Comparison of ENCODE assay signal across 8 mouse cellular contexts in the genomic region with DNA sequence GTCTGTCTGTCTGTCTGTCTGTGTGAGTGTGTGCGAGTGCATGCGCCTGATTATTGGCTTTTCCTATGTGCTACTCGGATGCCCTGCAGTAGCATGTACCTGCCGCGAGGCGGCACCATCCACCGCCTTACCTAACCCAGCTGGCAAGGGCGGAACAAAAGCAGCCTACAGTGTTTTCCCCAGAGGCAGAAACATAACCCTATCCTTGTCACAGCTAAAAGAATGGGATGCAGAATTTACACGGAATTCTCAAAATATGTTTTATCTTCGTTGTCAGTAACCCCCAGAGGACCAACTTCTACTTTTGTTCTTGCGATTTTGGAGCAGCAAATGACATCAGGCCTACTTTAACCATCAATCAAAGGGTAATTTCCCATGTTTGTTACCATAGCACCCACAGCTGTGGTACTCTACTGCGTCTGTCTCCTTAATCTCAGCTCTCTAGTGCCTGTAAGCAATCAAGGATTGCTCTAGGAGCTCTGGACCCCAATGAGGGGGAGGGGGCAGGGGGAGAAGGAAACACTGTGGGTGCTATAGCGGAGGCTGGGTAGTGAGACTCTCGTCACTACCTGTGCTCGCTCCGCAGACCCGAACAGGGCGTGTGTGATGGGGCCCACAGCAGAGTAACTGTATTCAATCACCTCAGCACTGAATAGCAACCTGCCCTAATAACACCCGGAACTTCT.
DNase-seq lines count a peak whose midpoint lies in the region; ATAC-seq and TF ChIP-seq lines count a peak whose summit lies in the region.

No protein-coding gene starts in this region.

- H3K4me3 ChIP-seq in heart, embryonic 11.5 days (ENCODE audit: low read depth, low read length) = no peak overlapping the region
- no peak overlapping the region for H3K4me3 ChIP-seq in forebrain, embryonic 10.5 days
- no peak overlapping the region for H3K4me3 ChIP-seq in intestine, embryonic 15.5 days (replicated peaks)
- no peak overlapping the region for H3K4me3 ChIP-seq in midbrain, embryonic 13.5 days (replicated peaks)
- no peak overlapping the region for H3K4me3 ChIP-seq in stomach, embryonic 16.5 days (replicated peaks; ENCODE audit: low read length)

- no peaks in the 10 kb centered on the region for H3K36me3 ChIP-seq in heart, embryonic 11.5 days (ENCODE audit: control insufficient read depth, insufficient read depth, low read length)
- H3K36me3 ChIP-seq in forebrain, embryonic 10.5 days (replicated peaks) = no peaks in the 10 kb centered on the region
- H3K36me3 ChIP-seq in intestine, embryonic 15.5 days = no peaks in the 10 kb centered on the region
- H3K36me3 ChIP-seq in midbrain, embryonic 13.5 days = no peaks in the 10 kb centered on the region
- H3K36me3 ChIP-seq in stomach, embryonic 16.5 days (ENCODE audit: control insufficient read depth, insufficient read depth, low read length) = no peaks in the 10 kb centered on the region

- peak; percentile 61 for DNase-seq in heart, adult 11 months
- DNase-seq in brain, embryonic 14.5 days (ENCODE audit: low read depth) = peak; percentile 92
- DNase-seq in forebrain, embryonic 10.5 days (ENCODE audit: extremely low spot score, low spot score) = peak; percentile 70
- peak; percentile 60 to 64 for DNase-seq in left cerebral cortex, postnatal 10 days (ENCODE audit: extremely low spot score in 1 of 2, low spot score in 2 of 2)

- no peak for ATAC-seq in heart, embryonic 11.5 days (replicated peaks; ENCODE audit: insufficient number of reproducible peaks, low FRiP score, low TSS enrichment)
- ATAC-seq in intestine, embryonic 15.5 days = peak; percentile 78
- peak; percentile 92 for ATAC-seq in midbrain, embryonic 13.5 days
- peak; percentile 53; the same call in 1 of the 2 replicates for ATAC-seq in stomach, embryonic 16.5 days (ENCODE audit: insufficient read depth, low FRiP score)

- H3K9me3 ChIP-seq in heart, embryonic 11.5 days (replicated peaks; ENCODE audit: control insufficient read depth, low read length) = no peaks in the 10 kb centered on the region
- no peaks in the 10 kb centered on the region for H3K9me3 ChIP-seq in forebrain, embryonic 10.5 days
- no peaks in the 10 kb centered on the region for H3K9me3 ChIP-seq in intestine, embryonic 15.5 days
- no peaks in the 10 kb centered on the region for H3K9me3 ChIP-seq in midbrain, embryonic 13.5 days
- no peaks in the 10 kb centered on the region for H3K9me3 ChIP-seq in stomach, embryonic 16.5 days (replicated peaks; ENCODE audit: control insufficient read depth, low read length)

- intact Hi-C loops in left cerebral cortex, postnatal 10 days (cut with DNase I) = no loop called here

- 41% methylated on average over 19 of the region's 19 CpGs for WGBS in heart, embryonic 11.5 days (ENCODE audit: insufficient replicate concordance)
- 42% methylated on average over 19 of the region's 19 CpGs for WGBS in forebrain, embryonic 10.5 days
- WGBS in intestine, embryonic 15.5 days = 33% methylated on average over 19 of the region's 19 CpGs
- 37% methylated on average over 19 of the region's 19 CpGs for WGBS in midbrain, embryonic 13.5 days
- 37% methylated on average over 19 of the region's 19 CpGs for WGBS in stomach, embryonic 16.5 days

- H3K4me1 ChIP-seq in heart, embryonic 11.5 days (ENCODE audit: control insufficient read depth, insufficient read depth, low read length) = no peaks in the 10 kb centered on the region; the same call in 1 of the 2 replicates
- peaks cover 8% of the 10 kb centered on the region for H3K4me1 ChIP-seq in forebrain, embryonic 10.5 days
- H3K4me1 ChIP-seq in intestine, embryonic 15.5 days (replicated peaks) = no peaks in the 10 kb centered on the region
- 0 out of 2 replicates have a peak, but pooled peaks cover 5% of the 10 kb centered on the region for H3K4me1 ChIP-seq in midbrain, embryonic 13.5 days (replicated peaks)
- H3K4me1 ChIP-seq in stomach, embryonic 16.5 days (ENCODE audit: control insufficient read depth, insufficient read depth, low read length) = no peaks in the 10 kb centered on the region

- no peak for TF ChIP-seq POLR2A in brain, embryonic 14.5 days (IDR thresholded peaks at IDR 0.05; ENCODE audit: borderline replicate concordance, extremely low read depth, insufficient read depth, insufficient read length, poor library complexity, severe bottlenecking)

- H3K9ac ChIP-seq in heart, embryonic 11.5 days (ENCODE audit: low read depth, low read length) = no peak overlapping the region
- H3K9ac ChIP-seq in intestine, embryonic 15.5 days = no peak overlapping the region
- H3K9ac ChIP-seq in midbrain, embryonic 13.5 days (replicated peaks) = no peak overlapping the region
- H3K9ac ChIP-seq in stomach, embryonic 16.5 days (ENCODE audit: low read length) = no peak overlapping the region

- peak; percentile 98 for TF ChIP-seq CTCF in brain, embryonic 14.5 days (IDR thresholded peaks at IDR 0.05; ENCODE audit: borderline replicate concordance, extremely low read depth, insufficient read depth, insufficient read length)

- H3K27me3 ChIP-seq in heart, embryonic 11.5 days (ENCODE audit: control insufficient read depth, insufficient read depth, low read length) = no peaks in the 10 kb centered on the region
- no peaks in the 10 kb centered on the region for H3K27me3 ChIP-seq in forebrain, embryonic 10.5 days (ENCODE audit: poor library complexity, severe bottlenecking)
- no peaks in the 10 kb centered on the region for H3K27me3 ChIP-seq in intestine, embryonic 15.5 days (replicated peaks)
- H3K27me3 ChIP-seq in midbrain, embryonic 13.5 days = no peaks in the 10 kb centered on the region
- no peaks in the 10 kb centered on the region for H3K27me3 ChIP-seq in stomach, embryonic 16.5 days (ENCODE audit: control insufficient read depth, insufficient read depth, low read length)

- H3K4me2 ChIP-seq in heart, embryonic 11.5 days = no peak overlapping the region
- H3K4me2 ChIP-seq in intestine, embryonic 15.5 days (replicated peaks) = no peak overlapping the region
- H3K4me2 ChIP-seq in midbrain, embryonic 13.5 days (replicated peaks) = no peak overlapping the region
- no peak overlapping the region for H3K4me2 ChIP-seq in stomach, embryonic 16.5 days (ENCODE audit: low read depth, low read length)

- no peak overlapping the region for H3K27ac ChIP-seq in heart, embryonic 11.5 days (ENCODE audit: low read depth, low read length)
- H3K27ac ChIP-seq in forebrain, embryonic 10.5 days = peak overlapping the region; percentile 54; the same call in 1 of the 2 replicates
- H3K27ac ChIP-seq in intestine, embryonic 15.5 days = no peak overlapping the region
- H3K27ac ChIP-seq in midbrain, embryonic 13.5 days = peak overlapping the region; percentile 41
- no peak overlapping the region for H3K27ac ChIP-seq in stomach, embryonic 16.5 days (ENCODE audit: low read length)

Comparison
In these comparisons a context has a peak if more than half of its experiments do, and no peak if none do; other contexts are left out.
1. H3K27ac ChIP-seq: peak in forebrain, embryonic 10.5 days (single experiment) and midbrain, embryonic 13.5 days (single experiment); none in heart, embryonic 11.5 days (single experiment), intestine, embryonic 15.5 days (single experiment) and stomach, embryonic 16.5 days (single experiment).
2. Peak in every context shown above with its lines, with median percentiles within 50 percentile points of each other: DNase-seq.